Comparison of ENCODE assay signal across 11 mouse cellular contexts in genomic region chr1:92936467-92936866, GRCm38 (mm10). TPM values are rescaled to one million over a fixed set of nuclear protein-coding genes. Genes with fewer than 3 reads are reported as not detected.
DNase-seq lines count a peak whose midpoint lies in the region; ATAC-seq and TF ChIP-seq lines count a peak whose summit lies in the region.
"Had no signal": no experiment of that assay in that cellular context is flagged by ENCODE, and none has a peak within 500 bp of the region (broad histone marks: within the 10 kb centered on the region; RNA-seq: fewer than 3 reads in every experiment).

No protein-coding gene starts in this region.

- TF ChIP-seq POLR2A in testis, adult 2 months (IDR thresholded peaks at IDR 0.05; ENCODE audit: control insufficient read depth, low read depth, low read length), result no peak

- intact Hi-C loops in left cerebral cortex, postnatal 14 days (cut with DNase I), result no loop called here

- peak overlapping the region; percentile 74; the same call in 1 of the 2 replicates for H3K4me2 ChIP-seq in kidney, embryonic 15.5 days
- peak overlapping the region; percentile 89 for H3K4me2 ChIP-seq in midbrain, embryonic 13.5 days (replicated peaks)

- 74% methylated on average over 3 of the region's 3 CpGs for WGBS in kidney, embryonic 15.5 days
- WGBS in midbrain, embryonic 13.5 days, result 74% methylated on average over 3 of the region's 3 CpGs

- peaks cover 8% of the 10 kb centered on the region for H3K36me3 ChIP-seq in testis, adult 2 months (ENCODE audit: control insufficient read depth, insufficient read depth, low read length)
- peaks cover 34% of the 10 kb centered on the region for H3K36me3 ChIP-seq in kidney, embryonic 15.5 days
- peaks cover 33% of the 10 kb centered on the region for H3K36me3 ChIP-seq in midbrain, embryonic 13.5 days

- no peaks in the 10 kb centered on the region for H3K27me3 ChIP-seq in testis, adult 2 months (ENCODE audit: control insufficient read depth, insufficient read depth, low read length)
- 0 out of 2 replicates have a peak, but pooled peaks cover 3% of the 10 kb centered on the region for H3K27me3 ChIP-seq in kidney, embryonic 15.5 days
- no peaks in the 10 kb centered on the region for H3K27me3 ChIP-seq in midbrain, embryonic 13.5 days
- H3K27me3 ChIP-seq: heart, embryonic 13.5 days had no signal

- 0 out of 2 replicates have a peak overlapping the region, but pooled peaks have one; percentile 5 for H3K9ac ChIP-seq in kidney, embryonic 15.5 days
- H3K9ac ChIP-seq in midbrain, embryonic 13.5 days (replicated peaks), result peak overlapping the region; percentile 7; the same call in 1 of the 2 replicates

- peaks cover 9% of the 10 kb centered on the region for H3K4me1 ChIP-seq in testis, adult 2 months (ENCODE audit: control insufficient read depth, insufficient read depth, low read length)
- H3K4me1 ChIP-seq in kidney, embryonic 15.5 days, result peaks cover 25% of the 10 kb centered on the region
- peaks cover 33% of the 10 kb centered on the region for H3K4me1 ChIP-seq in midbrain, embryonic 13.5 days (replicated peaks)

- peak overlapping the region; percentile 12; the same call in 1 of the 2 replicates for H3K4me3 ChIP-seq in testis, adult 2 months (ENCODE audit: control insufficient read depth, low read depth, low read length)
- H3K4me3 ChIP-seq in kidney, embryonic 15.5 days (replicated peaks), result peak overlapping the region; percentile 84; the same call in 1 of the 2 replicates
- H3K4me3 ChIP-seq in midbrain, embryonic 13.5 days (replicated peaks), result peak overlapping the region; percentile 91

- H3K9me3 ChIP-seq in kidney, embryonic 15.5 days (replicated peaks), result peaks cover 5% of the 10 kb centered on the region; the same call in 1 of the 2 replicates
- no peaks in the 10 kb centered on the region for H3K9me3 ChIP-seq in midbrain, embryonic 13.5 days

- no peak overlapping the region for H3K27ac ChIP-seq in testis, adult 2 months (ENCODE audit: control insufficient read depth, insufficient read depth, low read depth, low read length)
- peak overlapping the region; percentile 25; the same call in 1 of the 2 replicates for H3K27ac ChIP-seq in kidney, embryonic 15.5 days
- H3K27ac ChIP-seq in midbrain, embryonic 13.5 days, result no peak overlapping the region
- H3K27ac ChIP-seq: heart, embryonic 13.5 days had no signal

- no peak for ATAC-seq in kidney, embryonic 15.5 days (replicated peaks; ENCODE audit: low FRiP score)
- ATAC-seq in midbrain, embryonic 13.5 days, result no peak

- DNase-seq in testis, postnatal 10 days (ENCODE audit: low spot score), result no peak
- DNase-seq in Muller cell, postnatal 12 days (ENCODE audit: inconsistent ontology term), result no peak
- DNase-seq in left cerebral cortex, postnatal 14 days (ENCODE audit: low spot score in 2 of 2), result no peak
- no peak for DNase-seq in left cerebral cortex, adult 9 months (ENCODE audit: low spot score in 2 of 2)
- no peak for DNase-seq in spleen, postnatal 14 days (ENCODE audit: low spot score in 2 of 2)
- DNase-seq: cerebellum, adult 18-20 months; thymus, postnatal 4 days had no signal

- TF ChIP-seq CTCF in testis, adult 2 months (IDR thresholded peaks at IDR 0.05; ENCODE audit: control insufficient read depth, insufficient read depth, insufficient replicate concordance, low read depth, low read length), result no peak

RNA-seq across cellular contexts. Expression of gene Capn10, which starts 2.3 kb away (rescaled TPM):
- 31.9 and 32.5 TPM in 2 replicates for polyA plus RNA-seq in testis, adult 2 months (2012; rRNA removed)
- polyA plus RNA-seq in kidney, embryonic 15.5 days (2015; fragmentation: Nextera tagmentation; extraction: Ambion mirVana), result 32.6 and 37.2 TPM in 2 replicates
- 62.6 and 63.2 TPM in 2 replicates for polyA plus RNA-seq in midbrain, embryonic 13.5 days (2015; fragmentation: Nextera tagmentation; extraction: Ambion mirVana)
- 10 to 100 TPM; 44.9 to 52.0 TPM for total RNA-seq in left cerebral cortex, postnatal 14 days (2021)

RNA-seq across cellular contexts. Expression of gene Gpr35, which starts 14.2 kb away (rescaled TPM):
- 0.70 and 0.88 TPM in 2 replicates for polyA plus RNA-seq in testis, adult 2 months (2012; rRNA removed)
- 0.55 and 0.56 TPM in 2 replicates for polyA plus RNA-seq in kidney, embryonic 15.5 days (2015; fragmentation: Nextera tagmentation; extraction: Ambion mirVana)
- polyA plus RNA-seq in midbrain, embryonic 13.5 days (2015; fragmentation: Nextera tagmentation; extraction: Ambion mirVana), result 0.34 and 0.44 TPM in 2 replicates
- total RNA-seq in left cerebral cortex, postnatal 14 days (2021), result under 1 TPM; 0.26 to 0.61 TPM

RNA-seq across cellular contexts. Expression of gene Rnpepl1, which starts 25.9 kb away (rescaled TPM):
- polyA plus RNA-seq in testis, adult 2 months (2012; rRNA removed), result 88.8 and 99.3 TPM in 2 replicates
- 32.6 and 37.9 TPM in 2 replicates for polyA plus RNA-seq in kidney, embryonic 15.5 days (2015; fragmentation: Nextera tagmentation; extraction: Ambion mirVana)
- polyA plus RNA-seq in midbrain, embryonic 13.5 days (2015; fragmentation: Nextera tagmentation; extraction: Ambion mirVana), result 20.1 and 24.8 TPM in 2 replicates
- 10 to 100 TPM; 39.9 to 42.5 TPM for total RNA-seq in left cerebral cortex, postnatal 14 days (2021)

RNA-seq across cellular contexts. Expression of gene Dusp28, which starts 29.7 kb away (rescaled TPM):
- 5.7 TPM in 2 replicates for polyA plus RNA-seq in testis, adult 2 months (2012; rRNA removed)
- 12.2 and 14.7 TPM in 2 replicates for polyA plus RNA-seq in kidney, embryonic 15.5 days (2015; fragmentation: Nextera tagmentation; extraction: Ambion mirVana)
- polyA plus RNA-seq in midbrain, embryonic 13.5 days (2015; fragmentation: Nextera tagmentation; extraction: Ambion mirVana), result 15.7 and 16.3 TPM in 2 replicates
- total RNA-seq in left cerebral cortex, postnatal 14 days (2021), result 1 to 10 TPM; 6.6 to 8.1 TPM

RNA-seq across cellular contexts. Expression of gene Ankmy1, which starts 33.8 kb away (rescaled TPM):
- polyA plus RNA-seq in testis, adult 2 months (2012; rRNA removed), result 50.5 and 53.4 TPM in 2 replicates
- polyA plus RNA-seq in kidney, embryonic 15.5 days (2015; fragmentation: Nextera tagmentation; extraction: Ambion mirVana), result 0.43 and 0.54 TPM in 2 replicates
- 0.72 and 1.0 TPM in 2 replicates for polyA plus RNA-seq in midbrain, embryonic 13.5 days (2015; fragmentation: Nextera tagmentation; extraction: Ambion mirVana)
- total RNA-seq in left cerebral cortex, postnatal 14 days (2021), result under 1 TPM; 0.11 to 0.19 TPM

Comparison
In these comparisons a context has a peak if more than half of its experiments do, and no peak if none do; other contexts are left out.
1. H3K4me3 ChIP-seq: peak in every context shown above with its lines; median percentile 91 in midbrain, embryonic 13.5 days; 84 in kidney, embryonic 15.5 days; 12 in testis, adult 2 months.